Mouse (Mus musculus) heart, embryonic 13.5 days (tissue): Measurements from ENCODE around the gene Tsga10ip. TPM values are rescaled to one million over a fixed set of nuclear protein-coding genes. Genes with fewer than 3 reads are reported as not detected.

Source experiments
- ATAC-seq: fragments of 200-750 bp; cut with Nextera tagmentation; 2 replicates; pipeline ENCODE4 v1.8.0; 2017; ENCODE audit warnings: moderate TSS enrichment; ENCODE audit not compliant: insufficient number of reproducible peaks, low FRiP score, low TSS enrichment; ENCODE audit errors: extremely low read depth
- H3K27ac ChIP-seq: fragments of 300-500 bp; sonication (generic); replicated peaks from 2 replicates; pipeline ENCODE4 v1.5.1; 2015; ENCODE audit warnings: moderate library complexity, mild to moderate bottlenecking, inconsistent platforms
- H3K27me3 ChIP-seq: fragments of 300-500 bp; sonication (generic); replicated peaks from 2 replicates; pipeline ENCODE4 v1.6.1; 2015; ENCODE audit warnings: mild to moderate bottlenecking, inconsistent platforms
- H3K36me3 ChIP-seq: fragments of 300-500 bp; sonication (generic); 2 replicates; pipeline ENCODE4 v1.6.1; 2015; ENCODE audit warnings: mild to moderate bottlenecking, inconsistent platforms
- H3K4me1 ChIP-seq: fragments of 300-500 bp; sonication (generic); 2 replicates; pipeline ENCODE4 v1.6.1; 2015; ENCODE audit warnings: inconsistent platforms
- H3K4me2 ChIP-seq: fragments of 300-500 bp; sonication (generic); 2 replicates; pipeline ENCODE4 v1.6.1; 2015; ENCODE audit warnings: inconsistent platforms, mild to moderate bottlenecking, moderate library complexity
- H3K4me3 ChIP-seq: fragments of 300-500 bp; sonication (generic); 2 replicates; pipeline ENCODE4 v1.5.1; 2015; ENCODE audit warnings: moderate library complexity, mild to moderate bottlenecking, inconsistent platforms
- H3K9ac ChIP-seq: fragments of 300-500 bp; sonication (generic); 2 replicates; pipeline ENCODE4 v1.6.1; 2015; ENCODE audit warnings: inconsistent platforms, mild to moderate bottlenecking, moderate library complexity
- H3K9me3 ChIP-seq: fragments of 300-500 bp; sonication (generic); 2 replicates; pipeline ENCODE4 v1.6.1; 2016; ENCODE audit warnings: inconsistent platforms
- WGBS: fragments of 180-500 bp; shearing (Covaris S2); methylation state at CpG from one replicate; pipeline ENCODE4 v1.1.7; 2015; ENCODE audit warnings: mixed read lengths; 5-methylcytosine and 5-hydroxymethylcytosine counted together
- polyA plus RNA-seq: library from polyadenylated mRNA; unstranded; fragments of >200 nt; fragmentation: Nextera tagmentation; extraction: Ambion mirVana; gene quantifications from 2 replicates; pipeline ENCODE4 v1.2.1, GENCODE M21; 2015

Gene Tsga10ip
- polyA plus RNA-seq, 1 experiment from 2014 or later = 2.2 TPM

GRCm38 (mm10) chr19:5431911-5432464 lies 29.7 kb upstream of the Tsga10ip start:
- peaks cover 22% of the 10 kb centered on the region for H3K4me1 ChIP-seq
- no peak overlapping the region for H3K9ac ChIP-seq
- H3K4me2 ChIP-seq = no peak overlapping the region
- H3K27me3 ChIP-seq = peaks cover 6% of the 10 kb centered on the region; the same call in 1 of the 2 replicates
- H3K36me3 ChIP-seq = peaks cover 9% of the 10 kb centered on the region
- no peak overlapping the region for H3K4me3 ChIP-seq
- ATAC-seq = no peak
- no peak overlapping the region for H3K27ac ChIP-seq
- 64% methylated on average over 4 of the region's 4 CpGs for WGBS
- H3K9me3 ChIP-seq = no peaks in the 10 kb centered on the region

GRCm38 (mm10) chr19:5430408-5430807 lies 28.1 kb upstream of the Tsga10ip start:
- Histone ChIP-seq H3K4me2 (no peak overlapping the region), H3K27me3 (peaks cover under 1% of the 10 kb centered on the region; the same call in 1 of the 2 replicates), H3K4me1 (peaks cover 36% of the 10 kb centered on the region), H3K36me3 (peaks cover 20% of the 10 kb centered on the region), H3K9me3 (no peaks in the 10 kb centered on the region), H3K9ac (no peak overlapping the region), H3K4me3 (no peak overlapping the region), H3K27ac (no peak overlapping the region)
- 82% methylated on average over 1 of the region's 1 CpGs for WGBS
- ATAC-seq = no peak

- no peak for ATAC-seq
- no peak overlapping the region for H3K9ac ChIP-seq
- no peak overlapping the region for H3K4me2 ChIP-seq
- H3K4me3 ChIP-seq = no peak overlapping the region
- H3K4me1 ChIP-seq = peaks cover 36% of the 10 kb centered on the region
- no peaks in the 10 kb centered on the region for H3K27me3 ChIP-seq
- H3K9me3 ChIP-seq = no peaks in the 10 kb centered on the region
- 55% methylated on average over 8 of the region's 8 CpGs for WGBS
- peaks cover 20% of the 10 kb centered on the region for H3K36me3 ChIP-seq
- H3K27ac ChIP-seq = no peak overlapping the region
Observed at GRCm38 (mm10) chr19:5429806-5430205, 27.5 kb upstream of the Tsga10ip start.

GRCm38 (mm10) chr19:5429219-5429618 lies 26.9 kb upstream of the Tsga10ip start:
- 71% methylated on average over 4 of the region's 4 CpGs for WGBS
- Histone ChIP-seq H3K9me3 (no peaks in the 10 kb centered on the region), H3K27ac (no peak overlapping the region), H3K4me3 (no peak overlapping the region), H3K27me3 (no peaks in the 10 kb centered on the region), H3K4me1 (peaks cover 35% of the 10 kb centered on the region), H3K9ac (no peak overlapping the region; the same call in 1 of the 2 replicates), H3K4me2 (no peak overlapping the region), H3K36me3 (peaks cover 20% of the 10 kb centered on the region)
- ATAC-seq = no peak

GRCm38 (mm10) chr19:5428083-5428482 lies 25.8 kb upstream of the Tsga10ip start:
- no peak overlapping the region for H3K27ac ChIP-seq
- no peak for ATAC-seq
- WGBS = 95% methylated on average over 2 of the region's 2 CpGs

GRCm38 (mm10) chr19:5426640-5427290 lies 24.4 kb upstream of the Tsga10ip start:
- Histone ChIP-seq H3K9ac (peak overlapping the region; percentile 94; the same call in 1 of the 2 replicates), H3K4me3 (peak overlapping the region; percentile 84), H3K36me3 (peaks cover 38% of the 10 kb centered on the region), H3K27ac (no peak overlapping the region), H3K4me2 (peak overlapping the region; percentile 70), H3K27me3 (no peaks in the 10 kb centered on the region), H3K9me3 (no peaks in the 10 kb centered on the region), H3K4me1 (peaks cover 30% of the 10 kb centered on the region)
- no peak for ATAC-seq
- WGBS = 85% methylated on average over 13 of the region's 13 CpGs

More at GRCm38 (mm10) chr19:5428083-5428482, 25.8 kb upstream of the Tsga10ip start:
- Histone ChIP-seq H3K9me3 (no peaks in the 10 kb centered on the region), H3K36me3 (peaks cover 25% of the 10 kb centered on the region), H3K9ac (no peak overlapping the region), H3K27me3 (no peaks in the 10 kb centered on the region), H3K4me2 (no peak overlapping the region), H3K4me1 (peaks cover 32% of the 10 kb centered on the region), H3K4me3 (no peak overlapping the region)

- Histone ChIP-seq H3K27me3 (no peaks in the 10 kb centered on the region), H3K4me2 (peak overlapping the region; percentile 70), H3K4me1 (peaks cover 30% of the 10 kb centered on the region), H3K36me3 (peaks cover 45% of the 10 kb centered on the region), H3K4me3 (peak overlapping the region; percentile 84), H3K27ac (peak overlapping the region; percentile 86), H3K9me3 (no peaks in the 10 kb centered on the region), H3K9ac (peak overlapping the region; percentile 94)
- no peak for ATAC-seq
- WGBS = 86% methylated on average over 18 of the region's 18 CpGs
Observed at GRCm38 (mm10) chr19:5425906-5426565, 23.7 kb upstream of the Tsga10ip start.

GRCm38 (mm10) chr19:5424782-5425741 lies 22.7 kb upstream of the Tsga10ip start, which contains the start of the genes Drap1 and AI837181:
Gene Drap1, minus strand, starts transcription at chr19:5424979.
Gene AI837181, plus strand, starts transcription at chr19:5425144.
- Histone ChIP-seq H3K4me2 (peak within 1 kb of the TSS; percentile 71), H3K4me1 (peaks cover 30% of the 10 kb centered on the region), H3K9ac (peak within 1 kb of the TSS; percentile 94), H3K9me3 (no peaks in the 10 kb centered on the region), H3K4me3 (peak within 1 kb of the TSS; percentile 84), H3K27me3 (no peaks in the 10 kb centered on the region), H3K27ac (peak within 1 kb of the TSS; percentile 92), H3K36me3 (peaks cover 55% of the 10 kb centered on the region)
- peak; percentile 86 for ATAC-seq
- under 1% methylated on average over 71 of the region's 87 CpGs for WGBS

- H3K9me3 ChIP-seq = no peaks in the 10 kb centered on the region
- H3K9ac ChIP-seq = peak overlapping the region; percentile 91
- peak overlapping the region; percentile 71 for H3K4me2 ChIP-seq
- peaks cover 30% of the 10 kb centered on the region for H3K4me1 ChIP-seq
- H3K36me3 ChIP-seq = peaks cover 63% of the 10 kb centered on the region
- H3K27ac ChIP-seq = peak overlapping the region; percentile 92
- ATAC-seq = peak; percentile 68
- H3K27me3 ChIP-seq = no peaks in the 10 kb centered on the region
- under 1% methylated on average over 45 of the region's 48 CpGs for WGBS
- peak overlapping the region; percentile 84 for H3K4me3 ChIP-seq
Observed at GRCm38 (mm10) chr19:5424092-5424781, 21.9 kb upstream of the Tsga10ip start.

- Histone ChIP-seq H3K4me3 (peak overlapping the region; percentile 84), H3K4me1 (peaks cover 30% of the 10 kb centered on the region), H3K27ac (peak overlapping the region; percentile 92), H3K9me3 (no peaks in the 10 kb centered on the region), H3K4me2 (peak overlapping the region; percentile 71), H3K9ac (peak overlapping the region; percentile 91), H3K36me3 (peaks cover 68% of the 10 kb centered on the region), H3K27me3 (no peaks in the 10 kb centered on the region)
- 53% methylated on average over 12 of the region's 12 CpGs for WGBS
- no peak for ATAC-seq
Observed at GRCm38 (mm10) chr19:5423561-5423960, 21.2 kb upstream of the Tsga10ip start.
